Mouse (Mus musculus) liver, postnatal 0 days (tissue): Measurements from ENCODE around the gene Oard1.

Experiments
- CTCF ChIP-seq: sonication (generic); IDR thresholded peaks from 2 replicates; pipeline ENCODE4 v1.5.1; 2016; ENCODE audit warnings: antibody characterized with exemption, low read depth
- EP300 ChIP-seq: IDR thresholded peaks from 2 replicates; pipeline ENCODE4 v1.6.1; 2016; ENCODE audit warnings: antibody characterized with exemption, low read depth, mild to moderate bottlenecking

- no peak for TF ChIP-seq CTCF
- TF ChIP-seq EP300 = no peak
Measured at GRCm38 (mm10) chr17:48392616-48393015, 17.2 kb upstream of the Oard1 start.
